Mouse (Mus musculus) liver (tissue): ENCODE data around the gene Dnah2.
A peak's percentile ranks its signal among the peaks of the same experiment; 100 is the strongest.
"Not testable (repeated sequence)": the region's sequence is repeated elsewhere in the genome, so short reads cannot be mapped to it uniquely, and the experiment has no call there.

Experiments used
- DNase-seq: peaks from one replicate; pipeline ENCODE4 v3.0.0-alpha.2; 2020; ENCODE audit warnings: mixed read lengths

Dnah2 gene

GRCm38 (mm10) chr11:69563373-69563772 lies 14.5 kb upstream of the Dnah2 start:
- DNase-seq, result no peak

- no peak for DNase-seq
These were observed 12.3 kb upstream of the Dnah2 start for GRCm38 (mm10) chr11:69560896-69561854.

GRCm38 (mm10) chr11:69559851-69560765 lies 11.2 kb upstream of the Dnah2 start, which contains the start of gene Efnb3:
Efnb3 (minus strand) TSS chr11:69560205.
- DNase-seq, result peak; percentile 33

GRCm38 (mm10) chr11:69559183-69559582 lies 10.3 kb upstream of the Dnah2 start:
- no peak for DNase-seq

- DNase-seq, result no peak
These were observed 9.8 kb upstream of the Dnah2 start for GRCm38 (mm10) chr11:69558756-69559155.

- no peak for DNase-seq
These were observed 8.6 kb upstream of the Dnah2 start for GRCm38 (mm10) chr11:69557381-69557958.

GRCm38 (mm10) chr11:69554539-69555140 lies 5.7 kb upstream of the Dnah2 start:
- DNase-seq, result no peak

- no peak for DNase-seq
These were observed 4.4 kb upstream of the Dnah2 start for GRCm38 (mm10) chr11:69553341-69553721.

GRCm38 (mm10) chr11:69552622-69553340 lies 3.9 kb upstream of the Dnah2 start:
- no peak for DNase-seq

GRCm38 (mm10) chr11:69551310-69551709 lies 2.4 kb upstream of the Dnah2 start:
- DNase-seq, result no peak

- DNase-seq, result peak; percentile 49
These were observed 1.8 kb downstream of the Dnah2 start for GRCm38 (mm10) chr11:69547071-69547470.

GRCm38 (mm10) chr11:69546423-69547053 lies 2.4 kb downstream of the Dnah2 start:
- DNase-seq, result peak; percentile 72

- no peak for DNase-seq
These were observed 3.0 kb downstream of the Dnah2 start for GRCm38 (mm10) chr11:69545957-69546356.

- DNase-seq, result no peak
These were observed 5.3 kb downstream of the Dnah2 start for GRCm38 (mm10) chr11:69543598-69543997.

GRCm38 (mm10) chr11:69541741-69542140 lies 7.2 kb downstream of the Dnah2 start:
- DNase-seq, result not testable (repeated sequence)

- no peak for DNase-seq
These were observed 8.2 kb downstream of the Dnah2 start for GRCm38 (mm10) chr11:69540700-69541099.

GRCm38 (mm10) chr11:69534990-69535389 lies 13.9 kb downstream of the Dnah2 start:
- no peak for DNase-seq

- no peak for DNase-seq
These were observed 16.3 kb downstream of the Dnah2 start for GRCm38 (mm10) chr11:69532480-69533150.

- not testable (repeated sequence) for DNase-seq
These were observed 18.2 kb downstream of the Dnah2 start for GRCm38 (mm10) chr11:69530755-69531154.

GRCm38 (mm10) chr11:69530281-69530680 lies 18.6 kb downstream of the Dnah2 start:
- not testable (repeated sequence) for DNase-seq

GRCm38 (mm10) chr11:69528031-69528390 lies 20.9 kb downstream of the Dnah2 start:
- no peak for DNase-seq
